Mouse (Mus musculus) ovary, adult 2 months (tissue): ENCODE measurements around the gene Cmtr1. TPM values are rescaled to one million over a fixed set of nuclear protein-coding genes. Genes with fewer than 3 reads are reported as not detected.

Experiments used
- polyA plus RNA-seq: library from polyadenylated mRNA; depleted of rRNA; stranded (reverse); fragments of >200 nt; gene quantifications from 2 replicates; pipeline ENCODE4 v1.2.3, GENCODE M21; 2012; rRNA removed

The Cmtr1 gene
- polyA plus RNA-seq: 28.5 and 30.6 TPM in 2 replicates

DNA sequence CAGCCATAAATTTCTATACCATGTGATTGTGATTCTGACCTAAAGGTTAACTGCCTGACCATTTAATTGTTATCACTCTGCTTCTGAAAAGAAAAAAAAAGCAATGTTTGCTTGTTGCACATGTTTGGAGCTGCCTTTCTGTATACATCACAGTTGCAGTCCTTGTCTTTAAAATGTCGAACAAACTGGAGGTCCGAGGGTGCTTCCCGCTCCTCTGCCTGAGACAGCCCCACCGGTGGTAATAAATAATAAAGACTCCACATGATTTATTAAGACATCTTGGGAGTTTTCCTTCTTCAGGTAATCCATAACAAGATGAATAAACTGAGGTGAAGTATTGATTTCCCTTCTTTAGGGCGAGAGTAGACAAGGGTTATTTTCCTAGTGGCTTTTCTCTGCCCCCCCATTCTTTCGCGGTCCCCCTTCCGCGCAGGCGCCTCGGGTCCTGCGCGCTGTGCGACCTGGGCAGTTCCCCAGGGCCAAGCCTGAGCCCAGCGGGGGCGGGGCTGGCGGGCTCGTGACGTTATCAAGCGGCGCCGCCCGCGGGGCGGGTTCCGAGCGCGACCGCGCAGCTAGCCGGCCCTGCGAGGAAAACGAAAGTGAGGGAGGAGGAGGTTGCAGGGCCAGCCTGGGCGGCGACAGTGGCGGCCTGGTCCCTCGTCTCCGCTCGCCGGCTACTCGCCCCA lies at the start of gene Cmtr1:
Gene Cmtr1, plus strand, starts transcription at position 520 of the 686 bp plus-strand sequence.

DNA sequence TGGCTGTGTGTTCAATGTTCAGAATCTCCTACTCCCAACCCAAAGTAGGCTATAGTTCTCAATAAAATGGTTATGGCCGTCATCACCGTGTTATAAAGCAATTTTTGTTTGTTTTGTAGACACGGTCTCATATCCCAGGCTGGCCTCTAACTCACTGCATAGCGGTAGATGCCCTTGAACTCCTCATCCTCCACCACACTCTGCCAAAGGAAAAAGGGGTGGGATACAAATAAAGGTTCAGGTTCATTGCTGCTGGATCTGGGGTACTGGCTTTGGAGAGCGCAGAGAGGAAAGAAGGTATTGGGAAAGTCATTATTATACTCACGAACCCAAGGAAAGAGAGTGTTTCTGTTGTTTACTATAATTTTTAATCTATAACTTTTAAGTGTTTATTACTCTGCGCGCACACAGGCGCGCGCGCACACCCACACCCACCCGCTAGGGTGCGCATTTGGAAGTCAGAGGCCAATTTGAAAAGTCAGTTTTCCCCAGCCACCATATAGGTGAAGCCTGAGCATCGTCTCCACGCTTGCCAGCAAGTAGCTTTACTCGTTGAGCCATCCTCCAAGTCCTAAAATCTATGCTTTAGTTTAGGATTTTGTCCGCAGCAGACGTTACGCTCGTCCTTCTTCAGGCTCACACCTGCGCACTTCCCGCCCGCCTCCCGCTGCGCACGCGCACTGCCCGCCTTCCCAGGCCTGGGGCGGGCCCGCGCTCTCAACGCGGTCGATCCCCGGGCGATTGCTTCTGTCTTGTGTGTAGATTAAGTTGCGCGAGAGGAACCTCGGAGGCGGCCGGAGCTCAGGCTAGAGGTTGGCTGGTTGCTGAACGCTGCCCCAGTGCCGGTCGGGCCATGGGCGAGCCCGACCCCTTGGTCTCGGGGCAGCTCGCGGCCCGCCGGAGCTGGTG lies 46.0 kb upstream of the Cmtr1 start, which contains the start of the genes Rnf8 and Gm28043:
Gene Rnf8, plus strand, starts transcription at position 676 of the 909 bp plus-strand sequence.
Gene Gm28043, plus strand, starts transcription at position 762 of the 909 bp plus-strand sequence.

GRCm38 (mm10) chr17:29716732-29717445 lies 56.5 kb downstream of the Cmtr1 start, which contains the start of gene Ccdc167:
Ccdc167 (minus strand) TSS chr17:29717044.

Other genes with a start within 250 kb of the Cmtr1 start
- gene Pim1, start 169.8 kb upstream of the Cmtr1 start, polyA plus RNA-seq: 39.0 and 58.6 TPM in 2 replicates
- gene Gm17657, start 111.0 kb upstream of the Cmtr1 start, polyA plus RNA-seq: not detected in 2 replicates
- 17.4 and 22.3 TPM in 2 replicates for gene Tbc1d22b, start 110.8 kb upstream of the Cmtr1 start, polyA plus RNA-seq
- gene Tmem217, start 108.2 kb upstream of the Cmtr1 start, polyA plus RNA-seq: 0.29 TPM in 1 of 2 replicates, not detected in the other
- 34.4 and 40.8 TPM in 2 replicates for gene Rnf8, start 45.8 kb upstream of the Cmtr1 start, polyA plus RNA-seq
- 0.71 and 0.86 TPM in 2 replicates for gene Gm28043, start 45.7 kb upstream of the Cmtr1 start, polyA plus RNA-seq
- gene Ccdc167, start 56.4 kb downstream of the Cmtr1 start, polyA plus RNA-seq: 7.1 and 8.3 TPM in 2 replicates